Mouse (Mus musculus) heart, adult 2 months (tissue): ENCODE results near the gene Nkiras1.

Source experiments
- CTCF ChIP-seq: fragments of 200-600 bp; IDR thresholded peaks from 2 replicates; pipeline ENCODE4 v1.8.1; 2022; ENCODE audit warnings: antibody characterized with exemption, mild to moderate bottlenecking, moderate library complexity
- EP300 ChIP-seq: fragments of 200-500 bp; IDR thresholded peaks from 2 replicates; pipeline ENCODE4 v1.6.1; 2011; ENCODE audit warnings: low read depth, low read length, control low read depth; ENCODE audit not compliant: insufficient read depth
- POLR2A ChIP-seq: fragments of 200-500 bp; IDR thresholded peaks from 2 replicates; pipeline ENCODE4 v1.6.1; 2011; ENCODE audit warnings: mild to moderate bottlenecking, low read depth, low read length, control low read depth; ENCODE audit not compliant: insufficient read depth

DNA sequence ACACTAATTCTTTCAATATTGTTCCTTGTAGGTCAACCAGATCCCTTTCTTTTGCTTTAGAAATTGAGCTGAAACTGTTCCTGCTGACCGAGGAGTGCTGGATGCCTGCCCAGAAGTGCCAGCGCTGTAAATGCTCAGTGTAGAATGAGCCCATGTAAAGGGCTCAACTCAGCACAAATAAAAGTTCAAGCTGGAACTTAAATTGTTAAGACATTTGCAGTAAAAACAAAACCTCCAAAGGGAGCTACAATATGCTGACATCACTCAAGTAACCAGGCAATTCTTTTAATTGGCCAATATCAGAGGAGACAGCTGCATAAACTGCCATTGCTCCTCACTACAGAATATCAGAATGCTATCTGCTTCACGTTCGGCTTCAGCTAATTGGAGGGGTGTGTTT is 7.5 kb upstream of the Nkiras1 start:
- TF ChIP-seq CTCF: no peak
- TF ChIP-seq EP300: no peak
- no peak for TF ChIP-seq POLR2A
